Mouse (Mus musculus): ENCODE measurements at regions not wholly inside any gene's neighbourhood (a gene's known extent, or its start where the extent isn't known, plus 50 kb on each side); places are given as distances from the start of the nearest gene placed in this dataset.

- no peak for DNase-seq (ENCODE audit: low read depth, low spot score)
Measured at GRCm38 (mm10) chr11:20985069-20985759, 105.9 kb upstream of the Peli1 start.

- DNase-seq (ENCODE audit: low read depth, low spot score), result no peak
Measured at GRCm38 (mm10) chr11:20985771-20986170, 105.3 kb upstream of the Peli1 start.

DNA sequence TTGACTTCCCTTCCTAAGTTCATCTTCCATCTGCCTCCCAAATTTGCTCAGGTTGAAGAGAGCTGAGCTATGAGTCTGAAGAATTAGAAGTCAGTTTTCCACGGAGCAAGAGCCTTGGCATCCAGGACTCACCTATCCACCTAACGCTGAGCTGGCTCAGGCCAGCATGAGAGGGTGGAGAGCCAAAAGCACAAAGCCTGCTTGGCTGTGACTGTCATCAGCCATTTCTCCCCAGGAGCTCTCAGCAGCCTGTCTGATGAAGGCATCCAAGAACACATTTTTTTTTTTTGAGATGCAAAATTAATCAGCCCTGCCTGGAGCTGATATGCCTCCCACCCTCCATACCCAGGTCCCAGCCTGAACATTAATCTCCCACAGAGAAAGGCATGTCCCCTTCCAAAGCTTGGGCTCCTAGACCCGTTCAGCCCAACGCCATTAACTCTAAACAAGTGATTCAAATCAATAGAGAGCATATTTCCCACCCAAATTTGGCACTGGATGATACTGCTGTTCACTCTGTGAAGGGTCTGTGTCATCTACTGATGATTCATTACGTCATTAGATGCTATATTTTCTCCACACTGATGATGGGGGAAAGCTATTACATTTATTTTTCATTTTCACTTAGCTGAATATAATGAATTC, 103.8 kb upstream of the Peli1 start:
- DNase-seq (ENCODE audit: low read depth, low spot score), result no peak

DNA sequence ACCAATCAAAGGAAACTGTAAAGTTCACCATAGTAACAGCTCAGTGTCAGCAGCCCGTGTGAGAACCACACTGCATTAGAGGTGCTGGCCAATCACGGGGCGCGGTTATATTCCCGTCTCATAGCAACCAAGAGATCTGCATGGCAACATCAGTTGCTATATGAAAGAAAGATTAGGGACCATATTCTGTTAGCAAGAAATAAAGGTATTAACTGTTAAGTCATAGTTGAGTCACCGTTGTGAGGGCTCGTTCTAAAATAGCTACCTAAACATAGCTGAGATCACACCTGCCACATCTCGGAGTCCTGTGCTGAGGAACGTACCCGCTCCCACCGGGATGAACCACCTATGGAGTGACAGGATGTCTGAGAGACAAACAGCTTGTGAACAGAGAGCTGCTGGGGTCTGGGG, 103.2 kb upstream of the Peli1 start:
- DNase-seq (ENCODE audit: low read depth, low spot score), result no peak

DNA sequence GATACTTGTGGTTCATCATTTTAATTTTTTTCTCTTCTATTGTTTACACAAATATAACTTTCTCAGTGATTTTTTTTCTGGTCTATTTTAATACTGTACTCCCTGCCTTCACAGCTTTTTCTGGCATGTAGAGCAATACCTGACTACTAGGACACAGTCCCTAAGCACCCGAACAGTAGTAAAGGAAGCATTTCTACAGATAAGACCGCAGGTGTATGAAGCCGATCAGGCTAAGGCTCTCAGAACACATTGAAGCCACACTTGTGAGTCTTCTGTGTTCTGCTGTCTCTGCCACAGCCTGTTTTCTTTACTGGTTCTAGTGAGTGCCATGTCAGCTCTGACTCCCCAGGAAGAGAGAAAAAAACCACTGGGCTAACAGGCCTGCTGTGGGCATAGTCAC, 102.2 kb upstream of the Peli1 start:
- no peak for DNase-seq (ENCODE audit: low read depth, low spot score)

GRCm38 (mm10) chr11:20993580-20993979, 97.5 kb upstream of the Peli1 start:
- DNase-seq (ENCODE audit: low read depth, low spot score), result no peak

DNA sequence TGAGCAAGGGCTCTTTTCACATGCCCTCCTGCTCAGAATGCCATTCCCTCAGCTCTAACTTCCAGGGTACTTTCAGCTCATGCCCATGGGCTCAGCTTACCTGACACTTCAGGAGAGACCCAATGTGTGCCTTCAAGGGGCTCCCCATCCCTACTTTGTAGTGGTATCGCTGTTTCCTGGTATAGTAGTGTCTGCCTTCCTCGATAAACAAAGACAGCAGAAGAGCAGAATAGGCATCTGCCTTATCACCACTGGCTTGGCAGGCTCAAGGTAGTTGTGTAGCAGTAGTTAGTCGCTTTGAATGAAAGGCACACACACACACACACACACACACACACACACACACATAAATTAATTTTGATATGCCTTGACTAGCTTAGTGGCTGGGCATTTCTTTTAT, 89.7 kb upstream of the Peli1 start:
- no peak for DNase-seq (ENCODE audit: low read depth, low spot score)

DNA sequence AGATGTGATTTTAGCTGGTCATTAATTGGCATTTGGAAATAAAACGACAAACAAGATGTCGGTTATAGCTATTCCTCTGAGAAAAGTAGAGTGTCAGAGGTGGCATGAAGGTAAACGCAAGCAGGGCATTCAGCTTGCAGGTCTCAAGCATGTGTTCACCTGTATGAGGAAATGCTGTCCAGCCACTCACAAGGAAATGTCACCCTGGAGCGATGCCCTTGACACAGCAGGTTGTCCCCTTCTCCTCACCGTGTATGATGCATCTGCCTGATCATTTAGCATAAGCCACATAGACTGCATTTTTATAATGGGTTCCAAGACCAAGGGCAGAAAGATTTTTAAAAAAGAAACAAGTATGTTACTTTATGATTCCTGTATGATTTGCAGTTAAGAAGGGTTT, 83.9 kb upstream of the Peli1 start:
- no peak for DNase-seq (ENCODE audit: low read depth, low spot score)

GRCm38 (mm10) chr11:21009505-21009904, 81.6 kb upstream of the Peli1 start:
- no peak for DNase-seq (ENCODE audit: low read depth, low spot score)

DNA sequence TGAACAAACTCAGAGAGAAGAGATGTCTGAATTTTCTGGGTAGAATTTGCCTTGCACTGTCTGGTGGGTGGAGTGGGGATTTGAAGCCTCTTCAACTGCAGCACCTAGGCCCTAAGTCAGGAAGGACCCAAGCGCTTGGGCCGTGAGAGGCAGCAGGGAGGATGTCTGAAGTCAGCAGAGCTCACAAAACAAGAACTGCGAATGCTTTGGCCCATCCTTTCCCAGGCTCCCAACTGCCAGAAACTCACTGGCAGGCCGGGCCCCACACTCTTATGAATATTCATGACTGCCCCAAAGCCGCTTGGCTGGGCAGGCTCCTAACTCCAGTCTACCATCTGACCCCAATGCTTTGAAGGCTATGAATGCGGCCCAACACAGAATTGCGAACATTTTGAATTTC, 80.2 kb upstream of the Peli1 start:
- no peak for DNase-seq (ENCODE audit: low read depth, low spot score)

DNA sequence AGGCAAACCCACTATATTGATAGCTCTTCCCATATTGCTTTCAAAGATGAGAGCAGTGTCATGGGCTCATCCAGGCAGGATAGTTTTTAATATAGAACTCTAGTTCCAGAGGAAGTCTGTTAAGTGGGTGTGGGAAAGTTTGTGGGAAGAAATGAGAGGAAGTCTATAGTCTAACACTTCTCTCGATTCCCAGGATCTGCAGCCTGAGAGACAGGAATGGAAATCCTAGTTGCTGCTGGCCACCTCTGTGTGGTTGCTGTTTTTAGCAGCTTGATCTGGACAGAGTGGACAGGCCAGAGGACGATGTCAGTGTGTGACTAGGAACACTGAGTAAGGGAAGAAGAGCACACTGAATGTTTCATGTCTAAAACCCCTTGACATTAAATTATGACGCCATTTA, 76.8 kb upstream of the Peli1 start:
- DNase-seq (ENCODE audit: low read depth, low spot score), result no peak

DNA sequence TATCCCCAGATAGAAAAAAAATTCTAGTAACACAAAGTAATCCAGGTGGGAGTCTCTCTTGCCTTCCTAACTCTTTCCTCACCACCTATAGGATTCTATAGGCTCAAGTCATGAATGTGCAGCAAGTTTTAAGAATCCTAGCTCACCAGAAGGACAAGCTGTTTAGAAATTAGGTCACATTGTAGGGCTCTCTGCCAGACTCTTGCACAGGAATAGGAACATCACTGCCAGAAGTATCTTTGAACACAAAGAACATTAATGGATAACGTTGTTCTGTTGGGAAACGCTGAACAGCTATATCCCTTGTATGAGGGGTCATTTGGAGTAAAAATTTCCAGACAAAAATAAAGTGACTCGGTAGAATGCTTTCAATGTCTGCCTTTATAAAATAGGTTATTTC, 75.6 kb upstream of the Peli1 start:
- no peak for DNase-seq (ENCODE audit: low read depth, low spot score)

- no peak for DNase-seq (ENCODE audit: low read depth, low spot score)
Measured at GRCm38 (mm10) chr11:21016133-21016746, 74.9 kb upstream of the Peli1 start.

DNA sequence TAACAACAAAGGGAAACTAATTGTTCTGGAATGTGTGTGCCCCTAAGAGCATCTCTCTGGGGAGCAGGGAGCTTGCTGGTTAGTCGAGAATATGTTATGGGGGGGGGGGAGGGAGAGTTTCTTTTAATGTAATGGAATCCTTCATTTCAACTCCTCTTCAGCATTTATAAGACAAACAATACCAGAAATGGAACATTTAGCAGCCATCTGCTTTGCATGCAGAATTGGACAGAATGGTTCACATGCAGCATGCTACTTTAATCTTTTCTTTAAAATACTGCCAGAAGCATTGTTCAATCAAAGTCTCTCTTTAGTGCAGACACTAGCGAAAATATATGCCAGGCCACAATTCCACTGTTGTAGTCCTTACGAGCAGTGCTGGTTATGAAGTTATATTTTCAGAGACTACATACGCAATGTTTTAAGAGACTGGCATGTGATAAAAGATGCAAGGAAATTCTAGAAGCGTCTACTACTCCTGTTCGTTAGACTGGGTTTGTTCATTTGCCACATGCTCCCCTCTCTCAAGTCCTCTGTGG, 74.2 kb upstream of the Peli1 start:
- DNase-seq (ENCODE audit: low read depth, low spot score), result no peak

GRCm38 (mm10) chr11:21019829-21020228, 71.3 kb upstream of the Peli1 start:
- DNase-seq (ENCODE audit: low read depth, low spot score), result no peak

GRCm38 (mm10) chr11:21024111-21024510, 67.0 kb upstream of the Peli1 start:
- DNase-seq (ENCODE audit: low read depth, low spot score), result no peak

GRCm38 (mm10) chr11:21024521-21024920, 66.6 kb upstream of the Peli1 start:
- DNase-seq (ENCODE audit: low read depth, low spot score), result no peak

DNA sequence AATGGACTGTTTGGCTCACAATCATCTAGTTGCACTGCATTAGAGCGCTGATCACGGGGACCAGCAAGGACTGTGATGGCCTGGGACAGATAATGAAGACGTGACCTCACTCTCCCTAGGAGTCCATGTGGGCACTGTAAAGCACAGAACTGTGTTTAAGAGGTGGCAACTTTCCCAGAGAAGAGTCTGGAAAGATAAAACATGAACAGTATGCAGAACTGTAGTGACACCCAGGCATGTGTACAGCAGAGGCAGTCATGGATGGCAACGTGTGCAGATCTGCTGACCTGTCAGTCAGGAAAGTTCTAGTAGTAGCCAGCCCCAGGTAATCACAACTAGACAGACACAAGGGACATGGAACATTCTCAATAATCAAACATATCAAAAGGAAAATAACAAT, 63.8 kb upstream of the Peli1 start:
- DNase-seq (ENCODE audit: low read depth, low spot score), result no peak

DNA sequence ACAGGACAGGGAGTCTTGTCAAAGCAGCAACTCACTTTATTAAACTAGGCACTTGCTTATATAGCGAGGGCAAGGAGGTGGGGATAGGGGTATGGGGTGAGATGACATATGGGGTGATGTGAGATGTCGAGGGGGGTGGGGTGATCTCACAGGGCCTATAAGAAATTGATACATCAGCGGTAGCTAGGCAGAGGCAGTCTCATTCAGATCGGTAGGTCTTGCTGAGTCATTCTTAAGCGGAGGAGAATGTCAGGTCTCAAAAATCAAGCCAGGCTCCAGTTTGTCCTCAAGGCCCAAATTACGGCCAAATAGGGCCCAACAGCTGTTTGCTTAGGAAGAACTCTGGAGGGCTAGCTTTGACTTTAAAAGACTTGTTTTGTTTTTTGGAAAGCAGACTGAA, 60.7 kb upstream of the Peli1 start:
- no peak for DNase-seq (ENCODE audit: low read depth, low spot score)

DNA sequence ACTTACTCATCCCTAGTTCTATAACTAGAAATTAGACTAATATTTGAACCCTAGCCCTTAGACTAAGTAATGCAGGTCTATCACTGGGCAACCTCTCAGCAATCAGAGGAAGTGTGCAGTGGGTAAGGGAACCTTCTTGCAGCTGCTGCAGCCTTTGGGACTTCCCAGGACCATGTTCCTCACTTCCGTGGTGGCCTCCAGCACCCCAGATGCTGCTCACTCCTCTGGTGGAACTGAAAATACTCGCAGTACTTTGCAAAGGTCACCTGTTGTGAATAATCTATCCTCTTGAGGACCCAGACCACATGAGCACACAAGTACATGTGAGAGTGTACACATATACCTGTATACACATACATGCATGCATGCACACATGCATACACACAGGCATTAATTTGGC, 59.3 kb upstream of the Peli1 start:
- DNase-seq (ENCODE audit: low read depth, low spot score), result no peak

DNA sequence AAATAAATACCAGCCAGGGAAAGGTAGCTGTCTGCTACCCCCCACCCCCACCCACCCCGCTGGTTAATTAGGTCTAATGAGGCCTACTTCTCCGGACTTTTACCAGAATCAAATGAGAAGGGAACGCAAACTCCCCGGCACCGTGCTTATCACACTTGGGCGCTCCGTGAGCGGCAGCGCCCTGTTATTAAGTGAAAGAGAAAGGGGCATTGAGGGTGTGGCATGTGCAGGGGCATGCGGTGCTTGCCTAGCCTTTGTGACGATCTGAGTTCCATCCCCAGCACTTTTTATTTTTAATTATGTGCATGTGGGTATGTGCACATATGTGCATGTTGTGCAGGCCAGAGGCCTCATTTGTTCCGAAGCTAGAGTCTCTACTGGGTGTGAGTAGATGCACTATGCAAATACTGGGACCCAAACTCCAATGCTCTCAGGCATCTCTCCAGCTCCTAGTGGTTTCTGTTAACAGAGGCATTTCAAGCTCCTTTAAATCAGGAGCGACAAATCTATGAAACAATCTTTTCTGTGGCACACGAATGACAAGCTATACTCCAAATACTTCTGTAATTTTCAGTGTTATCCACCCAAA, 57.8 kb upstream of the Peli1 start:
- no peak for DNase-seq (ENCODE audit: low read depth, low spot score)

DNA sequence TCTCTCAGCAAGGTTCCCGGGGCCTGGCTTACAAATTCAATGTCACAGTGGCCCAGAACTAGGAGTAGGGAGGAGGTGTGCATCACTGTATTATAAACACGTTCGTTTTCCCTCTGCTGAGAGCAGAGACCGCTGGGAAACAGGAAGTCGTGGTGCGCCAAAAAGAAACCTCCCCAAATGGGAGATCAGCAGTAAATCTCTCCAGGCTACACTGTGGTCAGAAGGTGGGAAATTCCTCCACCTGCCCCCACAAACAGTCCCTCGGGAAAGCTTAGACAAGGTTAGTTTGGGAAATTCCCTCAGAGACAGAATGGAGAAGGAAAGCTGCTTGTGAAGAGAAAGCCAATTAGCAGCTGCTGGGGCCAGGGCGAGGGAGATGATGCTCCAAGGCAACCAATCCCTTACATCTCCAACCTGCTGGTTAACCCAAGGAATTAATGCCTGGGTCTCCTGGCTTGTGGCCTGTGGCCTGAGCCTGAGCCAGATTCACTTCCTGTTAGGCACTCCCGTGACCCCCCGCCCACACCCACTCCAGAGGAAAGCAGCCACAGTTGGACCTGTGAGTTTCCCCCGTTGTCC, 57.2 kb upstream of the Peli1 start:
- DNase-seq (ENCODE audit: low read depth, low spot score), result peak; percentile 59

All from CD4-positive, CD25-positive, alpha-beta regulatory T cell, adult 2 months (primary cell).